Mouse (Mus musculus): ENCODE measurements around the gene Gm11549.

Gm11549 gene

DNA sequence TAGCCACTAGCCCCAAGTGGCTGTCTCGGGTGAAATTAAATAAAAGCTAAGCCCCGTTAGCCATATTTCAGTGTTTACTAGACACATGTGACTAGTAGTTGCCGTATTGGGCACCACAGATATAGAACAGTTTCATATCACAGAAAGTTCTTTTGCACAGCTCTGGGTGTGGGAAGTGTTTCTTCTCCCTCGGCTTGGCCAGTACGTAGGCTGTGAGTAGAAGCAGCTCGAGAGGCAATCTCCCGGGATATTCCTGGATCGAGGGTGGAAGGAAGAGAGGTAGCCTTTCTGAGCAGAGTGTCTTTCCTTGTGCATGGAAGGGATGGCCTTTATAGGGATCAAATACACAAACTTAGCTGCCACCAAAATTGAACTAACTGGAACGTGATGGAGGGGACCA is 5.4 kb downstream of the Gm11549 start:
- in situ Hi-C loops (cut with MboI; ENCODE audit: low sequenced_read_pairs): no loop called here

DNA sequence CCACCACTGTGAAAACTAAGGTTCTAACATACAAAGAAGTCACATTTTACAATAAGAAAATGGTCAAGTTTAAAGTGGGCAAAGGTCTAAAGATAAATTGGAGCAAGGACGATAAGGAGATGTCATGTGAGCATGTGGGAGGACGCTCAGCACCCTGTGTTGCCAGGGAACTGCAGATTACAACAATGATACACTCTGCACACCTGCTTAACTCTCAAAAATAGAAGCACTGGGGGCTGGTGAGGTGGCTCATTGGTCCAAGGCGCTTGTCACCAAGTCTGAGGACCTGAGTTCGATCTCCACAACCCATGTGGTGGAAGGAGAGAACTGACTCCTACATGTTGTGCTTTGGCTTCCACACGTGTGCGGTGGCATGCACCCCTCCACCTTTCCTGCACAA is 10.1 kb downstream of the Gm11549 start:
- in situ Hi-C loops (cut with MboI; ENCODE audit: low sequenced_read_pairs): no loop called here

DNA sequence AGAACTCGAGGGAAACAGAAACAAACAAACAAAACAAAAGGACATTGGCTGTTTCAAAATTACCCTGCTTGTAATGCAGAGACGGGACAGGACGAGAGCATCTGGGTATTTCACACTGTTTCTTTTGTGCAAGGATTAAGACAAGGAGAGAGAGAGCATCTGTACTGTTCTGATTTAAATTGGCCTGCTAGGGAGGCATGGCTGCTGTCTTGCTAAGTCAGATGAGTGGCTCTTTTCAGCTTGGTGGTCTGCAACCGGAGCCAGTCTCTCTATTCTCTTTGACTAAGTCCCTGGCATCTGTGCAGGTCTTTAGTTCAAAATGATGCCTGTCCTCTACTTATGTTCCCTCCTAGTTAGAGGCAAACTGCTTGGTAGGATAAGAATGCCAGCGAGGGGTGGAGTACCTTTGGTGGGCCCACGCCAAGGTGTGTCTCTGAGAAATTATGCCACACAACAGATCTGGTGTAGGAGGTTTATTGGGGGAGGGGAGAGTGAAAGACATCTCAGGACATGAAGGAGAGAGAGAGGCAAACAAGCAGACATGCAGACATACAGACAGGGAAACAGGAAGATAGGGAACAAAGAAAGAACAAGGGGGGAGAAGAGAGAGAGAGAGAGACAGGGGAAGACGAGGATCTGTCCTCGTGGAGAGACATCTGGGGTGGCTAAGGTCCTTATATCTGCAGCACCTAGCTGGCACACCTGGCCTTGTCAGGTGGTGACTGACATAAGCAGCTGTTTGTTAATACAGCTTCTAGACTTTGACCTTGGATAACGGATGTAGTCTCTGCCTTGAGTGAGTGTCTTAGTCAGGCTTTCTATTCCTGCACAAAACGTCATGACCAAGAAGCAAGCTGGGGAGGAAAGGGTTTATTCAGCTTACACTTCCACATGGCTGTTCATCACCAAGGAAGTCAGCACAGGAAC is 15.5 kb downstream of the Gm11549 start:
- in situ Hi-C loops (cut with MboI; ENCODE audit: low sequenced_read_pairs): no loop called here

DNA sequence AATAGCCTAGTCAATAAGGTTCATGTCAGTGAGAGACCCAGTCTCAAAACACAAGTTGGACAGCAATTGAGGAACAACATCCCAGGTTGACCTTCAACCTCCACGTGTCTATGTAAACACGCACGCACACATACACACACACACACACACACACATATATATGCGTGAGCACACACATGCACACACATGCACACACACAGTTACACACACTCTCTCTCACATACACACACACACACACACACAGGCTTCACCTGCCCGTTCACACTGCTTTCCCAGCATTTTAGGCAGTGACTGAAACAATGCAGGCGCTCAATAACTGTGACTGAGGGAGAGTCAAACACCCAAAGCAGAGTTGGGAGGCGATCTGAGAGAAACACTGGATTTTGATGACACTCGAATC is 16.3 kb downstream of the Gm11549 start:
- in situ Hi-C loops (cut with MboI; ENCODE audit: low sequenced_read_pairs): no loop called here

DNA sequence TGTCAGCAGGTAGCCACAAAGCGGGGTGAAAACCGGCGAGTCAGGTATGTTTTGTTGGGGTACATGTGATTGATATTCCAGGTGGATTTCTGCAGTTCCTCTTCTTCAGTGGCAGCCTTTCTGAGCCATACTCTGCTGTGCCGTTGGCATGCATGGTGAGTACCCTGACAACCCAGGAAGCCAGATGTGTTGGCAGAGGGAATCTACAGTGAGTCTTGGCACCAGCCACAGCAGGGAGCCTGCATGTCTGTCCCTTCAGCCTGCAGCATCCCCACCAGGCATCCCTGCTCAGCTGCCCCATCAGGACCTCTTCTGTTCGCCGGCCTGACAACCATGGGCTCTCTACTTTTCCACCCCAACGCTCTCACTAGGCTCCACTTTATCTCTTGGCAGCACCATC is 20.1 kb downstream of the Gm11549 start:
- in situ Hi-C loops (cut with MboI; ENCODE audit: low sequenced_read_pairs): no loop called here

DNA sequence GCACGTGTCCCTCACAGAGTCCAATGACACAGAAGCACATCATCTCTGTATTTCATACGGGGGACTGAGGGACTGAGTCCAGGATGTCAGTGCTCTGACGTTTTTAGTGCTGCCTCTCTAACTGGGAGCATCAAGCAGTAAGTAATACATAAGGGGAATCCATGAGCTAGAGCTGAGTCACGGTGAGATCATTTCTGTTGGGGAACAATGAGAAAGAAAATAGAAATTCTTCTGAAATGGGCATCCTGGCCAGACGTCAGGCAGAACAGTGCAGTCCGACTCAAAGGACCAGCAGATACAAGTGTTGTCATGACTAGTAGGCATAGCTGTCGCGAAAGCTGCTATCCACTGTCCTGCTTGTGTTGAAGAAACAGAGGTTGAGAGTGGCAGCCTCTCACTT is 20.6 kb downstream of the Gm11549 start:
- in situ Hi-C loops (cut with MboI; ENCODE audit: low sequenced_read_pairs): no loop called here

DNA sequence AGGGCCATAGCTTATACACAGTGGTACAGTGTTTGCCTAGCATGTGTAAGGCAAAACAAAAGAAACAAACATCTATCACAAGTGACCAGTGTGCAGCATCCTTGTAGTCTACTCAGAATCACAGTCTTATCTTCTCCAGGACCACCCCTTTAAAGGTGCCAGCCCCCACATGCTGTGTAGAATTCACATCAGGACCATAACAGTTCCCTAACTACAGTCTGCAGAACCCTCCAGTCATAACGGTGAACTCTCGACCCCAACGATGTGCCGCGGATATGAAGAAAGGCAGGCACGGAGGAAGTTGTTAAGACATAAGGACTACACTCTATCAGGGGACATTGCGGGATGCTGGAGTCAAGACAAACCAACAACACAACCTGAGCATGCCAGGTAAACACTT is 22.2 kb downstream of the Gm11549 start:
- in situ Hi-C loops (cut with MboI; ENCODE audit: low sequenced_read_pairs): no loop called here

DNA sequence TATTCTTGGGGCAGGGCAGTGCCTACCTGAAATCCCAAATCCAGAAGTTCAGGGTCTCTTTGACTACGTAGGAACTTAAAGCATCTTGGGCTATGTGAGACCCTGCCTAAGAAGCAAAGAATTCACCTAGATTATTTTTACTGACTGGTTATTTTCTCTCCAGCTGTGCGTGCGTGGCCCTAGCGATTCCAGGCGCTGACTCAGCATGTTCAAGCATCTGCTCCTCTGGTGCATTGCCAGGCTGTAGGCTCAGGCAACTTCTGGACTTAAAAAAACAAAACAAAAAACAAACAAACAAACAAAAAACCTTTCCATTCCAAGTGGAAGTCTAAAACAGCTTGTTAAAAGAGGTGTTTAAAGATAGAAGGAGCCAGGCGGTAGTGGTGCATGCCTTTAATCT is 23.4 kb downstream of the Gm11549 start:
- in situ Hi-C loops (cut with MboI; ENCODE audit: low sequenced_read_pairs): no loop called here

DNA sequence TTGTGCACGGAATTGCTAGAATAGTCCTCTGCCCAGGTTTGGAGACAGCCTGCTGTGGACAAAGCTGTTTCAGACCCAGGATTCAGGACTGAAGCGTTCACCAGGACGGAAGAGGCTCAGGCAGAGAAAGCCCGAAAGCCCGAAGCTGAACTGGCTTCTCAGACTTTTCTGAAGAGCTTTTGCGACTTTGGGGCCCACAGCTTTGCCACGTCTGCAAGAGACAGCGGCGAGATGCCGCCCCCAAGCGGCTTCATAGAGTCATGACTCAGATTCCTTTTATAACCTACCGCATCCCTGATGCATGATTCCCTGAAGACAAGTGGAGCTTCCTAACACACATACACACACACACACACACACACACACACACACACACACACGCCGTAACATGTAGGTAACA is 24.9 kb downstream of the Gm11549 start:
- in situ Hi-C loops (cut with MboI; ENCODE audit: low sequenced_read_pairs): no loop called here

DNA sequence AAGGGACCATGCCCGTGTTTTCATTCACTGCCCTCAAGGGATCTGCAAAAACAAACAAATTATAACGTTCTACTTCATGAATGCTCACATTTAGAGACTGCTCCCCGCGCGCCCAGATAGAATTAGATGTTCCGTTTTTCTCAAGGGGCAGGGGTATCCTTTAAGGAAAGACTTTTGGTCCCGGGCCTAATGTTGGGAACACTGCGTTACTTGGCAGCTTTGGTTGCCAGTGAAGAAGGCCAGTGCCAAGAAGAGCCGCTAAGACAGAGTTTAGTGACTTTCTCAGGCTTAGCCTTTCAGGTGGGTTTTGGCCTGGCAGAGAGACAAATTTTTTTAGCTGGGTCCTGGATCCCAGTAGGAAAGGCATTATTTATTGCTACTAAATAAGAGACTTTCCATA is 25.3 kb downstream of the Gm11549 start:
- in situ Hi-C loops (cut with MboI; ENCODE audit: low sequenced_read_pairs): no loop called here

DNA sequence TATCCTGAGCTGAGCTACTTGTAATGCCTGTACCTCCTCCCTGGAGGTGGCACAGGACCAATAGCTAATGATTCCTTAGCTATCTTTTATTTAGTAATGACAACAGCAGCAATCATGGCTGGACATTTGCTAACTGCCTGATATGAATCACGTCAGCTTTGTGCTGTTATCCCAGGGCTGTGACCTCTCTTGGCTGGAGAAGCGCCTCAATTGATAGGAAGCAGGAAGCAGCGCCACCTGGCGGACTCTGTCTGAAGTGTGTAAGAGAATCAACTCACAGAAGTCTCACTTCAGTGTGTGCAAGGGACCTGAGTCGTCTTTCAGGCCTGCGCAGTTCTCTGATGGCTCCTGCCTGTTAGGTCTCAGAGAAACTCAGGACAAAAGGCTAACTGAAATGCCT is 26.2 kb downstream of the Gm11549 start:
- in situ Hi-C loops (cut with MboI; ENCODE audit: low sequenced_read_pairs): no loop called here

DNA sequence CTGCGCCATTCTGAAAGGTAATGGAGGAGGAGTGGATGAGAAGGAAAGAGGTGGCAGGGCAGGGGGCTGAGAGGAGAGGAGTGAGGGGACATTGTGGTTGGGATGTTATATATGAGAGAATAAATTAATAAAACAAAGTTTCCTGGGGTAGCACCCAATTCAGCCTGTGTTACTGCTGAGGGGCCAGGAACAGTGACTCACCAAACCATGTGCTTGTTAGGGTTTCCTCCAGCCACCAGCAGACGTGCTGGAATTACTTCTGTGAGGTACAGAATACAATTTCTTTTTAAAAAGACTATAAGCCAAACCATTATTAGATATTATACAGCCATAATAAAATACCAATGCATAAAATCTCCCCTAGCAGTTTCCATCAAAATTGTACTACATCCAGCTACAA is 27.0 kb downstream of the Gm11549 start:
- in situ Hi-C loops (cut with MboI; ENCODE audit: low sequenced_read_pairs): no loop called here

DNA sequence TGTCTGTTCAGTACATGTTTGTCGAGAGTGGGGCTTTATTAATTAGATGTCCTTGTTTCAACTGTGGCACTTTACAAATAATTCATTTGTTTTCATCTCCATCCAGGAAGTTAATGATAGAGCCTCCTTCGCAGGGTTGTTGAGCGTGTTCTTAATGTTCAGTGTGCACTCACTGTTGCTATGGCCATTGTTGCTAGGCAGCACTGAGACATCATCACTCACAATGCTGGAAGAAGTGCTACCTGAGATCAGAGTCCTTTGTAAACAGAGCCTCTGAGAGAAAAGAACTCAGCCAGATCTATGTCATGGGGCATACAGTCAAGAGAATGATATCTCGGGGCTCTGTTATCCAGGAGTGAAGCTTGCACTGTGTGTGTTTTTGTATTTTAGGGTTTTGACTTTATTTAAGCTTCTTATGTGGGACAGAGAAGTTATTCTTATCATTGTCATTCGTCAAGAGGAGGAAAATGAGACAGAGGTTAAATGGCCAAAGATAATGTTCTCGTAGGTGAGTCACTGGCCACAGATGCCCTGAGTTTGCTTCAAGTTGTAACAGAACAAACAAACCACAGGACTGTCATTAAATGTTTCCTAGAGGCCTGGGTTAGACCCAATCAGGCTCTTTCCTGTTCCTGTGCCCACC is 27.9 kb downstream of the Gm11549 start:
- in situ Hi-C loops (cut with MboI; ENCODE audit: low sequenced_read_pairs): no loop called here

DNA sequence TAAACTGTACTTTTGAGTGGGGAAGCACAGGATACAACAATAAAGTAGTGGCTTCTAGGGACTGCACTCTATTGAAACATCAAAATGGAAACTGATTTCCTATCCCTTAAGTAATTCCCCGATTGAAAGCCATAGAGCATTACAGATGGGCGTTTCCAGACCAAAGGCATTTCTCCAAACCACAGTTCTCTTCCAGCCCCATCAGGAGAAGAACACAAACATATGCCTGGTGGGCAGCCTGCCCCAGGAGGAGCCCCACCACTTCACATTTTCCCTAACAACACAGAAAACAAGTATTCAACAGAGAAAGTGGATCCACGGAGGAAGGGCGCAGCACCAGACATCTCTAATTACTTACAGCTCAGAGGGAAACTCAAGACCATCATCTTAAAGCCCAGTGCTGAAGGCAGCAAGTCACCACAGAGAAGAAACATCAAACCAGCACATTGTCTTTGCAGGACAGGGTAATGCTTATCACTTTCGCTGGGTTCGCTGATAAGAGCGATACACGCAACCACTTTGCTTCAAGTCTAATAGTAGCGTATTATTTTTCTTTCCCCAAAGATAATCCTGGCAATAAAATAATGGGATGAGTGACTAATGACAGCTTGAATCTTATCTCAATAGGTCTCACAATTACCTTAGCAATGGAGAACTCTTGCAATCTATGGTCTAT is 28.8 kb downstream of the Gm11549 start:
- in situ Hi-C loops (cut with MboI; ENCODE audit: low sequenced_read_pairs): no loop called here

DNA sequence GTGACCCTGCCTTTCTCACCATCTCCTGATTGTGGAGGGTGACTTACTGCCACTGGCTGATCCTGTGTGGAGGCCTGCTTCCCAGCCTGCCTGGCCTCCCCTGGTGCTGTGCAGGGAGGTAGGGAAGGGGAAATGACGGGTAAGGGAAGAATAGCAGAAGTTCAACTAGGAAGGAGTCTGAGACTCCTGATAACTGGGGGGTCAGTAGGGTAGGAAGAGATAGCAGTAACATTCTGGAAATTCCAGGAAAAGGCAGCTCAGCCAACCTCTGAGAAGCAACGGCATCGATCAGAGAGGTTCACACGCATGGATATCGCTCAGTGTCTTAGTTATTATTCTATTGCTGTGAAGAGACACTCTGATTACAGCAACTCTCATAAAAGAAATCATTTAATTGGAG is 30.1 kb downstream of the Gm11549 start:
- in situ Hi-C loops (cut with MboI; ENCODE audit: low sequenced_read_pairs): no loop called here

DNA sequence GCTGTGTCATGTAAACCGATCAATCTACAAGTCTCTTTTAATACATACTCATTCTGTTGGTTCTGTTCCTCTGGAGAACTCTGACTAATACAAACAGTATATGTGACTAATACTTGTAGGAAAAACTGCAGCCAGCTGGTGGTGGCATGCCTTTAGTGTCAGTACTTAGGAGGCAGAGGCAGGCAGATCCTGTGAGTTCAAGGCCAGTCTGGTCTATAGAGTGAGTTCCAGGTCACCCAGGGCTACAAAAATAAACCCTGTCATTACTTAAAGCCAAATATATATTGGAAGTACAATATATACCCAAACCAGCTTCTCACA is 32.1 kb downstream of the Gm11549 start:
- in situ Hi-C loops (cut with MboI; ENCODE audit: low sequenced_read_pairs): no loop called here

DNA sequence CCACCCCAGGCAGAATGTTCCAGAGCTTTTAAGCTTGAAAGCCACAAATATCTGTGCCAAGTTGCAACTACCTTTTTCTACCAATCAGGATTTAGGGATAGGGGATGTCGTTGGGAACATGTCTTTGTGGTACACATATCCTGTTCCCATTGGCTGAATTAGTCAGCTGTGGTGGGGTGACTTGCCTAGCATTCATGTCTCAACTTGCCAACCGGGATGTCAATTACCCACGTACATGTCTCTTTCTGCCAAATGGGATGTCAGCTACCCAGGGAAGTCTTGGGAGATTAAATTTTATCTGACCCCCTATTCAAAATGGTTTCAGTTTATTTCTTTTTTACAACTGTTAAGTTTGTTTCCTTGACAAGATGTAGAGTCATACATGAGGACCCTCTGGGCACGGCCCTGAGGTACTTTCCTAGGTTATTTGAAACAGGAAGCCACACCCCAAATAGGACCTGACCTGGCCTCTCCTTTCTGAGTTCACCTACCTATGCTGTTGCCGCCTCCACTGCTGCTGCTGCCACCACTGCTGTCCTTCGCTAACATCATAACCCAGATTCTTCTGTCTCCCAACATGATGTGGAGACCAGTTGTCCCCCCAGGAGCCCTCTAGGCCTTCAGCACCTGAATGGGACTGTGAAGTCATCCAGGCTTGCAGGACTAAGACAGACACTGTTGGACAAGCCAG is 32.6 kb downstream of the Gm11549 start:
- in situ Hi-C loops (cut with MboI; ENCODE audit: low sequenced_read_pairs): no loop called here

DNA sequence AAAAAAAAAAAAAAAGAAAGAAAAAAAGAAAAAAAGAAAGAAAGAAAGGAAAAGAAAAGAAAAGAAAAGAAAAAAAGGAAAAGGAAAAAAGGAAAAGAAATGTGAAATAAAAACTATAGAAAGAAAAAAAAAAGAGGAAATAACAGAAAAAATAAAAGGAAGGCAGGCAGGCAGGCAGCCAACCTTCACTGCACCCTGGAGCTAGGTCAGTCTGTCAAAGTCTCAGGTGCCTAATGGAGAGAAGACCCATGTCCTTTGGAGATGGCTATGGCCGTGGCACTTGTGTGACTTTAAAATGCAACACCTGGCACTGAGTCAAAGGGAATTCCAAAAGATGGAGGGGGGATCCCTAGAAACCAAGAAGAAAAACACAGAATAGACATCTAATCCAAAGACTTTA is 33.2 kb downstream of the Gm11549 start:
- in situ Hi-C loops (cut with MboI; ENCODE audit: low sequenced_read_pairs): no loop called here

DNA sequence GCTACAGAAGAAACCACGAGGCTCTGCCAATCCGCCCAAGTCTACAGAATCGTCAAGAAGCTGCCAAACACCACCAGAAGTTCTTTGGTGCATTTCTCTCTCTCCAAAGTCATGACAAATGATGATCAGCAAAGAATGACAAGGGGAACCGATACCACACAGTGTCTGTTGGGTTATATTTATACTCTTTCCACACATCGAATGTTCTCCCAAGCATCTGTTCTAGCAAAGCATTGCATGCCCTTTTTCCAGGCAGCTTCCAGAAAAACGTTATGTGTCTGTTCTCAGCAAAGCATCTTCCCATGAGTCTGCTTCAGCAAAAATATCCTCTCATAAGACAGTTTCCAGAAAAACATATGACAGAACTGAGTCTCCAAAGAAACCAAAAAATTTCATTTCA is 34.7 kb downstream of the Gm11549 start:
- in situ Hi-C loops (cut with MboI; ENCODE audit: low sequenced_read_pairs): no loop called here

DNA sequence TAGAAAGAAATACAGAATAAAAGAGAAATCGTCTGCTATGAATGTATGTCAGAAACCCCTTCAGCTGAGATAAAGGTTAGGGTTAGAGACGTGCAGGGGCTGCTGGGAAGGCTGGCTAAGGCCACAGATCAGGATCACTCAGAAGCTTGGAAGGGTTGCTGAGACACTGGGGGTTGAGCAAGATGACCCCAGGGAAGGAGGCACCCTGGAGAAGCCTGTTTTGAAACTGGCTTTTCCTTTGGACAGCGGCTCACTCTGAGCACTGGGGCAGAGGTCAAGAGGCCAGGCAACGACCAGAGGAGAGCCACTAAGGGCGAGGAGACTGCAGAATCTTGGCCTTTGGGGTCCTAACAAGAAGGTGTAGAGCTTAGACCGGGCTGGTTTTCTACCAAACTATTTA is 35.4 kb downstream of the Gm11549 start:
- in situ Hi-C loops (cut with MboI; ENCODE audit: low sequenced_read_pairs): no loop called here

DNA sequence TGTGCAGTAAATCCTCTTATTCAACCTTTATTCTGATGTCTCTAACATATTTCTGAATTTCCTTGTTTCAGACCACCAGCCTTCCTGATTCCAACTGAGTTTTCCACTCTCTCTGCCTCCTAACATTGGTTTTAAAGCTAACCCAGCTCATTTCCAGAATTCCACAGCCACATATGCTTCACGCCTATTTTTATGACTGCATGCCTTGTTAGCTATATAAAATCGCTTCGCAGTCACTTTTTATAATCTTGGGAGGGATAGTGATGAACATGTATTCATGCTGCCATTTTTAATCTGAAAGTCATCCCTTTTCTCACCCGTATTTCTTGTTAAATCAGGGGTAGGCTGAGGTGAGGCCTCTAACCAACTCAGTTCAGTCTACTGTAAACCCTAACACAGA is 37.3 kb downstream of the Gm11549 start:
- in situ Hi-C loops (cut with MboI; ENCODE audit: low sequenced_read_pairs): no loop called here

DNA sequence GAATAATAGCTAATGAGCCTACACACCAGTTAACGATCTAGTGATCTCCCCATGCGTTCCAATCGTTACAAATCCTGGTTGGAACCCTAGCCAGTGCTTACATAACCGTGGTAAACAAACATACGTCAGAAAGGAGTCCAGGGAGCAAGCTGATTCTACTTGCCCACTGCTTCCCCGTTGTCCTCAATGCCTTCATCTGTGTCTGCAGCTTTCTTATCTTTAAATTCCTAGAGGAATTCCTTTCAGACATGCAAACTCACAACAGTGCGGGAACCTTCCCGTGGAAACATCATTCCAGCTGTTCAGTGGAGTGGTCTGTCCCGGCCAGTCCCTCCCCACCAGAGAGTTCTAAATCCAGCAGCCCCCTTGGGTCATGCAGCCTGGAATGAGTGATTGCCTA is 38.7 kb downstream of the Gm11549 start:
- in situ Hi-C loops (cut with MboI; ENCODE audit: low sequenced_read_pairs): no loop called here
